10 mouse cellular contexts compared by ENCODE assay signal in genomic region chr10:120474301-120474700, GRCm38 (mm10). TPM values are rescaled to one million over a fixed set of nuclear protein-coding genes. Genes with fewer than 3 reads are reported as not detected.
A peak's percentile ranks its signal among the peaks of the same experiment; 100 is the strongest.
DNase-seq lines count a peak whose midpoint lies in the region; ATAC-seq lines count a peak whose summit lies in the region.
"Had no signal": no experiment of that assay in that cellular context is flagged by ENCODE, and none has a peak within 500 bp of the region (broad histone marks: within the 10 kb centered on the region; RNA-seq: fewer than 3 reads in every experiment).

No protein-coding gene starts in this region.

- H3K9ac ChIP-seq in limb, embryonic 15.5 days: peak overlapping the region; percentile 69
- peak overlapping the region; percentile 87 for H3K9ac ChIP-seq in stomach, embryonic 14.5 days (replicated peaks; ENCODE audit: low read depth, low read length)

- H3K27me3 ChIP-seq in limb, embryonic 15.5 days: no peaks in the 10 kb centered on the region
- no peaks in the 10 kb centered on the region for H3K27me3 ChIP-seq in stomach, embryonic 14.5 days (ENCODE audit: control insufficient read depth, insufficient read depth, low read length)
- H3K27me3 ChIP-seq: CH12.LX had no signal

- peak; percentile 62 for DNase-seq in heart, adult 11 months
- no peak for DNase-seq in heart, adult 9 months (ENCODE audit: low spot score in 2 of 2)
- DNase-seq in heart, postnatal 36 days: peak; percentile 5 to 12

- H3K4me1 ChIP-seq in brown adipose tissue, adult 24 weeks (ENCODE audit: control insufficient read depth, insufficient read depth, insufficient read length, low read length): peaks cover 13% of the 10 kb centered on the region
- peaks cover 25% of the 10 kb centered on the region for H3K4me1 ChIP-seq in limb, embryonic 15.5 days
- H3K4me1 ChIP-seq in stomach, embryonic 14.5 days (ENCODE audit: control insufficient read depth, insufficient read depth, low read length): 0 out of 2 replicates have a peak, but pooled peaks cover 9% of the 10 kb centered on the region

- H3K4me3 ChIP-seq in brown adipose tissue, adult 24 weeks (ENCODE audit: insufficient read depth, low read depth, low read length): peak overlapping the region; percentile 36
- peak overlapping the region; percentile 76 for H3K4me3 ChIP-seq in limb, embryonic 15.5 days
- peak overlapping the region; percentile 88 for H3K4me3 ChIP-seq in stomach, embryonic 14.5 days (ENCODE audit: low read depth, low read length)

- no peak for ATAC-seq in limb, embryonic 15.5 days (ENCODE audit: insufficient number of reproducible peaks, low FRiP score, low TSS enrichment, low read depth)
- ATAC-seq in stomach, embryonic 14.5 days (ENCODE audit: insufficient number of reproducible peaks, insufficient read depth, low FRiP score, low read depth): no peak
- ATAC-seq in CD4-positive, CD25-positive, alpha-beta regulatory T cell, adult 4 months: no peak
- no peak for ATAC-seq in megakaryocyte-erythroid progenitor cell, adult 5-6 weeks (replicated peaks; ENCODE audit: low FRiP score, low TSS enrichment, poor library complexity, severe bottlenecking)

- whole genome bisulfite sequencing in limb, embryonic 15.5 days: under 1% methylated on average over 20 of the region's 20 CpGs
- under 1% methylated on average over 20 of the region's 20 CpGs for WGBS in stomach, embryonic 14.5 days

- H3K27ac ChIP-seq in brown adipose tissue, adult 24 weeks (replicated peaks; ENCODE audit: low read depth, low read length): no peak overlapping the region
- H3K27ac ChIP-seq in limb, embryonic 15.5 days: peak overlapping the region; percentile 54
- H3K27ac ChIP-seq in stomach, embryonic 14.5 days (ENCODE audit: low read length): peak overlapping the region; percentile 97

- peak overlapping the region; percentile 98 for H3K4me2 ChIP-seq in limb, embryonic 15.5 days
- peak overlapping the region; percentile 92 for H3K4me2 ChIP-seq in stomach, embryonic 14.5 days (replicated peaks; ENCODE audit: low read depth, low read length)

- H3K9me3 ChIP-seq in limb, embryonic 15.5 days: no peaks in the 10 kb centered on the region
- H3K9me3 ChIP-seq in stomach, embryonic 14.5 days (ENCODE audit: control insufficient read depth, low read depth, low read length): no peaks in the 10 kb centered on the region

- intact Hi-C loops in heart, postnatal 36 days (cut with DNase I): no loop called here

- peaks cover 5% of the 10 kb centered on the region; the same call in 1 of the 2 replicates for H3K36me3 ChIP-seq in limb, embryonic 15.5 days
- H3K36me3 ChIP-seq in stomach, embryonic 14.5 days (ENCODE audit: control insufficient read depth, insufficient read depth, low read length): peaks cover 12% of the 10 kb centered on the region

RNA-seq across cellular contexts. Expression of gene Hmga2, which starts 2.0 kb away (rescaled TPM):
- not detected in 2 replicates for polyA plus RNA-seq in brown adipose tissue, adult 24 weeks (2012; ENCODE audit: insufficient read depth, insufficient read length, missing spikeins)
- total RNA-seq in heart, postnatal 36 days (2021): not detected
- polyA plus RNA-seq in limb, embryonic 15.5 days (2015; fragmentation: Nextera tagmentation; extraction: Ambion mirVana): 11.0 and 18.4 TPM in 2 replicates
- polyA plus RNA-seq in stomach, embryonic 14.5 days (2014; fragmentation: Nextera tagmentation; extraction: Ambion mirVana): 54.3 and 57.8 TPM in 2 replicates
- polyA plus RNA-seq in CD4-positive, CD25-positive, alpha-beta regulatory T cell, adult 4 months (2017; shearing (Covaris generic)): under 1 TPM in 1 of 2 experiments, not detected in 1; 0.36 TPM
- total RNA-seq in megakaryocyte-erythroid progenitor cell, adult 5-6 weeks (2014; fragmentation: Nextera tagmentation): 0.52 and 0.62 TPM in 2 replicates
- total RNA-seq in megakaryocyte-erythroid progenitor cell, adult 5-6 weeks (2017): 1.5 TPM in 1 of 2 replicates, not detected in the other
- total RNA-seq: CH12.LX; heart, adult 18-20 months had no signal

Comparison
In these comparisons a context has a peak if more than half of its experiments do, and no peak if none do; other contexts are left out.
1. DNase-seq: peak in heart, adult 11 months (single experiment) and heart, postnatal 36 days (2 of 2); none in heart, adult 9 months (0 of 2).
2. H3K4me3 ChIP-seq: peak in every context shown above with its lines; median percentile 88 in stomach, embryonic 14.5 days; 76 in limb, embryonic 15.5 days; 36 in brown adipose tissue, adult 24 weeks.